Mouse (Mus musculus) adrenal gland (tissue): ENCODE data around the gene Zbtb18.

ENCODE experiments used
- intact Hi-C: fragments of 180-260 bp; cut with DNase I; formaldehyde crosslinking; loops from one replicate; pipeline ENCODE4 v1.15.1; 2025
- long read RNA-seq, 2 experiments: library from polyadenylated mRNA; unstranded; transcript quantifications; one replicate each; pipeline ENCODE4 v2.0.0; 2020; ENCODE audit warnings: borderline replicate concordance in 1 of 2; ENCODE audit not compliant: insufficient replicate concordance in 1 of 2

The Zbtb18 gene
- long read RNA-seq, experiment 1 = 0 reads
- long read RNA-seq, experiment 2 = 0 reads

DNA sequence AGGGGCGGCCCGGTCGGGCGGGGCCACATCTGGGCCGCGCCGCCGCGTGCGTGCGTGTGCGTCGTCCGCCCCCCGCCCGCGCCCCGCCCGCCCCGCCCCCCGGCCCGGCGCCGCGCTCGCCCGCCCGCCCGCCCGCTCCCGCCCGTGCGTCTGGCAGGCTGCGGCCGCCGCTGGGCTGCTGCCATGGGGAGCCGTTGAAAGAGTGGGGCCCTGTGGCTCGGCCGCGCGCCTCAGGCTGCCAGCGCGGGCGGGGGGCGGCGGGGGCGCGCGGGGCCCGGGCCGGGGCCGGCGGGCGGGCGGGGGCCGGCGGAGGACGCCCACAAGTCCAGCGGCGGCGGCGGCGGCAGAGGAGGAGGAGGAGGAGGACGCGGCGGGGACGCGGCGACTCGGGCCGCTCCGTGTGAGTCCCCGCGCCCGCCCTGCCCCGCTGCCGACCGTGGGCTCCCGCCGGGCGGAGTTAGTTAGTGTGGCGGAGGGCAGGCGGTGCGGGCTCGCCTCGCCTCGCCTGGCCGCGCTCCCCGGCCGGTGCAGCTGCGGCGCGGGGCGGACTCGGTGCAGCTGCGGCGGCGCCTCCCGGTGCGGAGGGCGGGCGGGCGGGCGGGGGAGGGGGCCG, at the start of gene Zbtb18:
TSS of gene Zbtb18 (plus strand) at position 156 of the 613 bp plus-strand sequence.
- intact Hi-C loops = loop anchor here (10.0 kb wide), 2 partner anchors 248 to 352 kb away; partner anchors contain the start of gene Adss

DNA sequence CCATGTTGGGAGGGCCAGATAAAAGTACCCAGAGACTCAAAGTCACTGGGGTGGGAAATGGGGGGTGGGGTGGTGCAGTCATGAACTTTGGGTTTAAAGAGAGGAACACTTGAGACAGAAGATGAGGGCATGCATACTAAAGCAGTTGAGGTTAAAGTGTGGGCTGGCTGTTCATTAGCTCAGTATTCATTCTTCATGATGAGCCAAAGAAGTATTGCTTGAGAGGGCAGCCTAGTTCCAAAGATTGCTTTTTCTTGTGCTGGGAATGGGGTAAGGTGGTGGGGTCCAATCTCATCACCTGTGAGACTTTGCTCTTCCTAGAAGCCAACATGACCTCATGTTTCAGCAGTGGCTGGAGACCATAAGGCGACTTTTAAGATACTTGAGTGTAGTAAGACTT, 44.7 kb upstream of the Zbtb18 start:
- intact Hi-C loops = no loop called here

DNA sequence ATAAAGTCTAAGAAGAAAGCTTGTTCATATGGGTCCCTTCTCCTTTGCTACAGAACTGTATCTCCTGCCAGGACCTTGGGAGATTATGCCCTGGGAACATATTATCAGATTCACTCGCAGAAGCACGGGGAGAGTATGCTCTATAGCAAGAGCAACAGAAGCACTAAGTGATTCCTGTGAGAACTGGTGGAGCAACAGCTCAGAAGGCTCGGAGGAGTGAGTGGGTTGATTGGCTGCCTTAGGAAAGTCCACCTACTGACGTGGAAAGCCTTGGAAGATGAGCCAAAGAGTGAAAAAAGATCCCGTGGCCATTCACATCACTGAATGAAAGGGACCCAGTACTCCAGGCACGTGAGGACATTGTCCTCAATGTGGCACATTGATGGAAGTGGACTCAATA, 37.0 kb upstream of the Zbtb18 start:
- intact Hi-C loops = no loop called here

DNA sequence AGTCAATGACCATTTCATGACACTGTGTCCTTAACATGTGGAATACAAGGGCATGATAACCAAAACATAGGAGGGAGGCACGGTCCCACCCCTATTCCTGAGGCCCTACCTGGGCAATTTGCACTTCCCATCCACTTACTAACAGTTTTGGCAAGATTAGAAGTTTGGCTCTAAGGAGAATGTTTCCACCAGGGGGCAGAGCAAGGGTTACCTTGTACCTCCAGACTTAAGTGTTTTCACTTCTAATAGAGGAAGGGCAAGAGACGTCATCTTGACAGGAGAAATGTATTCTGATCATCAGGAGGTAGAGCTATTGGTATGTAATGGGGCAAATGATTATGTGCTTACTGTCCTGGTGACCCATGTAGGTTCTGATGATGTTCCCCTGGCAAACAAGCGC, 33.5 kb upstream of the Zbtb18 start:
- intact Hi-C loops = loop anchor here (2.0 kb wide), 1 partner anchor 276 kb away; no protein-coding TSS in a partner anchor

DNA sequence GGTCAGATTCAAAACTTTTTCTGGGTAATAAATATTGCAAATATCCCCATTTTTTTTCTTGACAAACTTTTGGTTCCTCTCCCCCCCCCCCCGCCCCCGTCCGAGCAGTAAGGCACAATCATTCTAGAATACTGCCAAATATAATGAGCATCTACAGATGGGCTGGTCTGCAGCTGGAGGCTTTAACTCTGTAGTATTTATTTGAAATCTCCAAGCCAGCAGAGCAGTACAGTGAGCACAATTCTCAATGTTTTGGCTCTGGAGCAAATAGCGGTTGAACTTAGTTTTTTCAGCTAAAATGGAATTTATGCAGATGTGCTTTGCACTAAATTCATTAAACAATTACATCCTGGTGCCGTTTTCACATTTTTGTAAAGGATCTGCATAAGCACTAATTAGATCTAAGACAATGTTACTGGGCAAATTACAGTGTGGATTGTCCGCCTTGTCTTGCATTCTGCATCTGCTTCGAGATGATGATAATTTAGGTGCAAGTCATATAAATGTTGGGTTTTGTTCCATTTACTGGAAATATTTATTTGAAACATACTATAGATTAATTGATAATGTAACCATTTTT, 31.3 kb upstream of the Zbtb18 start:
- intact Hi-C loops = no loop called here

DNA sequence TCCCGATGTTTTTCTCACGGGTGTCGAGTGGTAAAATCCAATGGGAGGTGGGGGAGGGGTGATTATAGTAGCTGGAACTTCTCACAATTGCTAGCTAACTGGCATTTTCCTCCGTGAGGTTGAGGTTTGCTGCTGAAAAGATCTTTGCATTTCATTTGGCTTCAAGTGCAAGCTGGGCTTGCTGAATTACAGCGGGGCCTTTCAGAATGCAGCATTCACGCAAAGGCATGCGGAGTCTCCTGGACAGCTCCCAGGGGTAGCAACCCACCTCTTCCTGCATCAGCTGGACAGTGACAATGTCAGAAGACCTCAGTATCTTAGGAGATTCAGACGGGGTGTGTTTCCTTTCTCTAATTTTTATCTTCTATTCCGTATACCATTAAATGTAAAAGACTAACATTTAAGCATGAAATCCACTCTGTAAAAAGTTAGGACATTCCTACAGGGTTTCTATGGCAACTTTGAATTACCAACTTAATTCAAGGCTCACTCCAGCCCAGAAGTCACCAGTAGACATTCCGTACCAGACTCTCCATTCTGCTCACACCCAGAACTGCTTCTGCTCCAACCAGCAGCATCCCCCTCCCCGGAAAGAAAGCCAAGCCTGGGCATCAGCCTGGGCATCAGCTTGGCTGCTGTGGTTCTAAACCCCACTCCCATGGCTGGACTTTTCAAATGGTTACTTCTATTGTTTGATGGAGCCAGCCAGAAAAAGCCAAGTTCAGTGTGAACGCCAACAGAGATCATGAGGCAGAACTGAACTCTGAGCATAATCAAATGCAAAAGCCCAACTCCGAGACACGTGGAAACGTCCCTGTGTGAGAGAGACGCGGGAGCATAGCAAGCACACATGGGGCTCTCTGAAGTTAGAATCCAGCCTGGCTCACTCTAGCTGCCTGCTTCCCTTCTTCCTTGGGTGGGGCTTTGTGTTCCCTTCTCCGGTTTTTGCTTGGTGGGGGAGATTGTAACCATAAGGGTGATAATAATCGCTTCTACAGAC, 30.5 kb upstream of the Zbtb18 start:
- intact Hi-C loops = no loop called here

DNA sequence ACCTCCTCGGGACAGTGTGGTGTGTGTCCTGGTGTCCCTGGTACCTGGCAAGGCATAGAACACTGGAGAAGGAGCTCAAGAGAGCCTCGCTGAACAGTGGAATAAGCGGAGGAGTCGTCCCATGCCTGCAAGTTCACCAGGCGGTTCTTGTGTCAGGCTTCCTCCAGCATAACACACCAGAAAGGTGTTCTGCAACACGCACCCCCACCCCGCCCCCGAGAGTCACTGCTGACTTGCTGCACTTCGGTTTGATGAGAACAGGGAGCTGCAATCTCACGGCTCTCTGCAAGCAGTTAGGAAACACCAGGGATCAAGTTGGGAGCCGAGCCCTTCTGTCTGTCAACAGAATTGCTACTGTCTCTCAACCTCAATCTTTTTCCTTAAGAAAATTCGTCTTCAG, 22.8 kb upstream of the Zbtb18 start:
- intact Hi-C loops = no loop called here

DNA sequence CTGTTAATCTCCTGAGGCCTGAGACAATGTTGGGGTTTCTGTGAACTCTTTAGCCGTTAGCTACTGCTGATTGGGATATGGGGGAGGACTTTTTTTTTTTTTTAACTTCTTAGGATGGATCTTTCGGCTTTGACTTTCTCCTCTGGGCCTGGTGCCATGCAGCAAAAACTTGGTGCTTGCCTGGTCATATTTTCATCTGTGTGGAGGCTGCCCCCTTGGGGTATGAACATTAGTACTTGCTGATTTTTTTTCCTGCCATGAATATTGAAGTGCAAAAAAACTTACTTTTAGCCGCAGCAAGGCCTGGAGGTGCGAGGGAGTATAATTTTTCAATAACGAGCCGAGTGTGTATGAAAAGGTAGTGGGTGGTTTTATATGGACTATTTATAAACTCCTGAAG, 22.0 kb upstream of the Zbtb18 start:
- intact Hi-C loops = no loop called here

DNA sequence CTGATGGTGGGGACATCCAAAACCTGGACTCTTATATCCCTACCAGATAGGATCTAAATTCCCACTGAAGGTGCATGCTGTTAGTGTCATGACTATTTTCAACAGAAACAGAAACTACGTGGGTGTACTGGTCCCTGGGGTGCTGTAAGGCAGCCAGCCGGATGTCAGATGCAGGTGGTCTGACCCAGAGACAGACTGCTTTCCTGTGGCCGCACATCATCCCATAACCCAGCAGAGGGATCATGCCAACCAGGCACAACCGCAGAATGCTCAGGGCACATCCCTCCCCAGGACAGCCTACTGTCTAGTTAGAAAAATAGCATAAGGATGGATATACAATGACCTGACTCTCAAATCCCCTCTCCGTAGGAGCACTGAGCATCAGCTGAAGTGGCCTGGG, 14.3 kb upstream of the Zbtb18 start:
- intact Hi-C loops = no loop called here

DNA sequence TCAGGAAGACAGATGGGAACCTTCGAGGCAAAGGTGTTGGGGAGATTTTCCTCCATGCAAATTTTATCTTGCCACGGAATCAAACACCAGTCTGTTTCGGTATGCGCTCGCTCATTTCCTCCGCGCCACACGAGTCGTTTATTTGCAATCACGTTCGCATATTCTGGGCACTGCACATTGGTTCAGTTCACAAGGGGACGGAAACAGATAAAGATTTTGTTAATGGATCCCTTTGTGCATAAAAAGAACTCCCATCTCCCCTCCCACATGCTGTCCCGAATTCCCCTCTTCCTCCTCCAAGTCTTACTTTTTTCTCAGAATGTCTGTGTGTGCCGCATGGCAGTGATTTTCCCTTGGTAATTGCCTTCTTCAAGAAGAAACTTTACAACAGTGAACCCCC, 13.8 kb upstream of the Zbtb18 start:
- intact Hi-C loops = no loop called here

DNA sequence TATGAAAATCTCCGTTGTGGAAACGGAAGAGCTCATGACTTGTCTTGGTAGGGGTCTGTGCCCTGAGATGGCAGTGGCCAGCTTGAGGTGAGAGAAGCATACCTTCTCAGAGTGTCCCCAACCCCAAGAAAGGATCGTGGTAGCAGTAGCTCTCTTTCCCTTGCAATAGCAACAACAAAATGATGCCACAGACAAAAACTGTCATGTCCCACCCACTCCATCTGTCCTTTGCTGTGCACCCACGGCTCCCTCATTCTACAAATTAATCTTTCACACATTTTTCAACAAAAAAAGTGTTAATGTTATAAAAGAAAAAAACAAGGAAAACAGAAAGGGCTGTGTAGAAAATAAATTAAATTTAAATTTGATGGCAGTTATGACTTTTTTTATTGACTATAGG, 13.1 kb upstream of the Zbtb18 start:
- intact Hi-C loops = no loop called here

DNA sequence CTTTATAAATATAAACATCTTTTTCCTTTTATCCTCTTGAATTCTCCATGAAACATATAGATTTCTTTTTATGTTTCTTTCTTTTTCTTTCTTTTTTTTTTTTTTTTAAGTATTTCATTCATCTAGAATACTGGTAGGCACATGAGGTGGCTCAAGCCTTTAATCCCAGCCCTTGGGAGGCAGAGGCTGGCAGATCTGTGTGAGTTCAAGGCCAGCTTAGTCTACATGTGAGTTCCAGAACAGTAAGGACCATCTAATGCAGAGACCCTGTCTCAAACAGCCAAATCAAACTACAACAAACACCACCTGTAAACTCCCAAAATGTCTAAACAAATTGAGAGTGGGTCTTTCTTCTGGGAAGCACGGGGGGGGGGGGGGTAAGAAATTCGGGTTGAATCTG, 1.7 kb upstream of the Zbtb18 start:
- intact Hi-C loops = loop anchor here (10.0 kb wide), 2 partner anchors 246 to 354 kb away; partner anchors contain the start of gene Adss

DNA sequence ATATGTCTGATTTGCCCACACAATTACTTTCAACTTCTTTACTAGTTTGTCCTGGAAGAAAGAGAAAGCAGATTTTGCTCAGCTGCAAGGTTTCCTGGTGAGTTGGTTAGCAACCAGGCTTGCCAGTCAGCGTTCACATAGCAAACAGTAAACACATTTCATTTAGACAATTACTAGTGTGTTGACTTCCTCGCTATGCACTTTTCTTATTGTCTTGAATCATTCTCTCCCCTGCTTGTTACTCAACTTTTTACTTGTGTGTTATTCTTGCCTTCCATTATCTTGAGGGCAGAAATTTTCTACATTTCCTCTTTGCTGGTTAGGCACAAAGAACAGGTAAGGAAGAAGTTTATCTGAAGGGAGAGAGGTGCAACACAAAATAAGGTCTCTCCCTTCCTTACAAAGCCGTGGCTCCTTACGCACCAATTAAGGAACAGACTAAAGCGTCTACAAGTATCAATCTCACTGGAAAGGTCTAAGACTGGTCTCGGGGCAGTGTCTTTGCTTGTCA, 1.1 kb upstream of the Zbtb18 start:
- intact Hi-C loops = loop anchor here (10.0 kb wide), 2 partner anchors 246 to 354 kb away; partner anchors contain the start of gene Adss

DNA sequence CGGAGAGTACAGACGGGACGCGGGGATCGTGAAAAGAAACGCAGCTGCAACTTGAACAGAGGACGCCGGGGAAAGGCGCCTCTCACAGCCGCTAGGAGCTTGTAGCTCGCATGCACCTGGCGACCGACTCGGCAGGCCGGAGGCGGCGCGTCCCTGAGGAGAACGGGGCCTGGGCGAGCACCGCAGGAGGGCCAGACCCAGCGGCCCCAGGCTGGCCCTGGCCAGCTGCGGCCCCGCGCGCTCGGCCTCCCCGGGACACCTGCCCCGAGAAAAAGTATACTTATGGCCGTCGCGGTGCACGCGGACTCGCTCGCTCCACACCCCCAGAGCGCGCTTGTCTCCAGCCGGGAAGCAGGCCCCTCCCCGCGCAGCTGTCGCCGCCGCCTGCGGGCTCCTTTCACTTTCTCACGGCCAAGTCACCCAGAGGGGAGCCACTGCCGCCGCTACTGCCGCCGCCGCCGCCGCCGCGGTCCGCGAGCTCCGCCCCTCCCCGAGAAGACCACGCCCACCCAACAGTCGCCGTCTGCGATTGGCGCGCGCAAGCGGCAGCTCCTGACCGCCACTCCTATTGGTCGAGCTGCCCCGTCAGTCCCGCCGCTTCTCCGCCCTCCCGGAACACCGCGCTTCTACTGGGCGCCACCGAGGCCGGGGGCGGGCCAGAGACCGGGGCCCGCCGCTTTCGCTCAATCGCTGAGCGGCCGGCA, 507 bp upstream of the Zbtb18 start:
- intact Hi-C loops = loop anchor here (10.0 kb wide), 2 partner anchors 247 to 353 kb away; partner anchors contain the start of gene Adss

DNA sequence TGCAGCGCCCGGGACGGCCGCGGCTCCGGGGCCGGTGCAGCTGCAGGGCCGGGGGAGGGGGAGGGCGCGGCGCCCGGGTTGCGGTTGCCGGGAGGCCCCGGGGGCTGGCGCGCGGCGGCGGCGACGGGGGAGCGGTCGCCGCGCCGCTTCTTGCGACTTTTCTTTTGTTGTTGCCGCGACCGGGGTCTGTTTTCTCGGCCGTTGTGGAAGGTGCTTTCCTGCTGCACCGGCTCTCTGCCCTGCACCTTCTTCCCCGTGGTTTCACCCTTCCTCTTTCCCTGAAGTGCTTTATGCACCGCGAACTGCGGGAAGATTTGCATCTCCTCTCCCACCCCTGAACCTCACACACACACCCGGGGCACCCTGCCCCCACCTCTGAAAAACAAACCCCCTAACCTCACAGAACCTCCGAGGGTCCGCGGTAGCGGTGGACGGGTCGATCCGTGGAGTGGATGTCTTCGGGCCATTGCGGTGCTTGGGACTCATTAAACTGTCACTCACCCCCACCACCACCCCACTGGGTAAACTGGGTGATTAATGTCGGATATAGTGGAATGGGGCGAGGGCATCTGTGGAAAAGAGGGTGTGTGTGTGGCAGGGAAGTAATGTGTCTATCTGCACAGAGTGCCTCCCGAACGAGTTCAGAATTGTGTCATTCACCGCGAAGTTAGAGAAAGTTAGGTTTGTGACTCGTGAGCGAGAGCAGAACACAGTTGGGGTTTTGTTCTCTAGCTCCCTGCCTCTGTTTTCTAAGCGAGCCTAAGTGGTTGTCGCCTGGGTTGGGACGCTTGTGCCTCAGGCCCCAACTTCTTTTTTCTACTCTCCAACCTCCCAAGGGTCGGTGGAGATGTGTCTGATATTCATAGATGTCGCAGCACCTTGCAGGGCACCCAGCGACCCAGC, 921 bp downstream of the Zbtb18 start:
- intact Hi-C loops = loop anchor here (10.0 kb wide), 2 partner anchors 248 to 352 kb away; partner anchors contain the start of gene Adss

DNA sequence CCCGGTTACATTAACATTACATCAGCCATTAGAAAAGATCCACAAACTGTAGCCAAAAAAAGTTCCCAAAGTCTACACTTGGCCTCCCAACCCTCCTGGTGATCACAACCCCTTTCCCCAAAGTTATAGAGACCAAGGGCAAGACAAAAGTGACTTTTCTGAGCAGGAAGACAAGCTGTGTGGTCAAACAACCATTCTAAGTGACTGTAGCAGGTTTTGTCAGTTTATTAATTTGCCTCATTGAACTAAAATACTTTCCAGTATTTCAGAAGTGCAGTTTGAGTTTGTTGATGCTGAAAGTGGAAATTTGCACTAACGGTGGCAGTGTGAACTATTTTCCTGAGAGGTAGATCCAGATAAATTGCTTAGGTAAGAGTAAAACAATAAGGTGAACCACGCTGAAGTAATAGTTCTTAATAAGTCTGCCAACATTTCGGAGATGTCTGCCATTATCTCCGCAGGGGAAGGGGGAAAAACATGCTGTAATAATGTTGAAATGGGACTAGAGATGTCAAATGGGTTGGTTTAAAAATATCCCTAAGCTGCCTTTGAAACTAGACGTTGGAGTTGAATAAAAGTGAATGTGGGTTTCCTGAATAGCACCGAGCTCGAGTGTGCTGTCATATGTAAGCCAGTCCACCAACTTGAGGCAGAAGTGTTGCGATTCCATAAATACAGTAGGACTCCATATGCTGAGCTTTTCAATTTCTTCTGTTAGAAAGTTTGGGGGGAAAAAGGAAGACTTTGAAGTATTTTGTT, 1.8 kb downstream of the Zbtb18 start:
- intact Hi-C loops = loop anchor here (10.0 kb wide), 2 partner anchors 249 to 351 kb away; partner anchors contain the start of gene Adss

DNA sequence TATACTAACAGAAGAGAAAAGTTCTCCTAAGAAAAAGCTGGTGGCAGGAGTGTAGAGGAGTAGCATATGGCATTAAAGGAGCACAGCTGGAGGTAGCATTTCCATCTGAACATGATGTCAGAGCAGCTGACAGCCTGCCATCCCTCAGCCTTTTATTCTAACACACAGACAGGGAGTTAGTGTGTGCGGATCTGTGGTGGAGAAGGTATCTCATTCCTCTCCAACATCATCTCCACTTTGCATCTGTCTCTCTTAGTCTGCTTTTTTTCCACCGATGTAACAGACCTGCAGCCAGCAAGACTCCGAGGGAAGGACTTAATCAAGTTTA, 2.3 kb downstream of the Zbtb18 start:
- intact Hi-C loops = loop anchor here (10.0 kb wide), 2 partner anchors 250 to 350 kb away; partner anchors contain the start of gene Adss

DNA sequence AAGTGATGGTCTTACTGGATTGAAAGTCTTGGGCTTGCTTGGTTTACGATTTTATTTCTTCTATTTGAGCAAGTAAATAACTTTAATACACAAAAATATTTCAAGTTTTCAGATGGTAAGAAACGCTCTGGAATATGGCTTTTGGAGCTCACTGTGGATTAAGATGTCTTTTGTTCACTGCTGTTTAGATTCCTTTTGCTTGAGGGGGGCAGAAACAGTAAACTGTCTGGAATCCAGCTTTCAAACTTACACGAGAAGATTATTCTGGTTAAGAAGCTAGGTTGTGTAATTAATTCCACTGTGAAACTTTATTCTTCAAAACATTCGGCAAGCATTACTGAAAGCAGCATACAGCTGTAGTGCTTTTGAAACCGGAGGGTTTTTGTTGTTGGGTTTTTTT, 2.8 kb downstream of the Zbtb18 start:
- intact Hi-C loops = loop anchor here (10.0 kb wide), 2 partner anchors 250 to 350 kb away; partner anchors contain the start of gene Adss
